Mouse (Mus musculus): ENCODE data around the gene Eya3. TPM values are rescaled to one million over a fixed set of nuclear protein-coding genes. Genes with fewer than 3 reads are reported as not detected.
A peak's percentile ranks its signal among the peaks of the same experiment; 100 is the strongest.

The Eya3 gene
- total and polyA plus RNA-seq, 2 experiments = 6.8 to 9.2 TPM

- no peak overlapping the region for H3K9ac ChIP-seq (ENCODE audit: low read depth, low read length)
- H3K79me2 ChIP-seq (ENCODE audit: control insufficient read depth, insufficient read depth, low read length) = no peaks in the 10 kb centered on the region
- 97% methylated on average over 1 of the region's 1 CpGs for WGBS
- peaks cover 18% of the 10 kb centered on the region for H3K36me3 ChIP-seq (ENCODE audit: control insufficient read depth, insufficient read depth, low read length)
- DNase-seq (ENCODE audit: extremely low read depth, low read depth, low spot score) = no peak
- H3K27me3 ChIP-seq (ENCODE audit: control insufficient read depth, insufficient read depth, low read length) = no peaks in the 10 kb centered on the region
- H3K4me1 ChIP-seq (ENCODE audit: control insufficient read depth, insufficient read depth, low read length) = no peaks in the 10 kb centered on the region
- H3K27ac ChIP-seq (replicated peaks; ENCODE audit: insufficient read depth, low read depth, low read length) = no peak overlapping the region
- H3K4me3 ChIP-seq (ENCODE audit: insufficient read depth, low read depth, low read length) = no peak overlapping the region
- no peak for TF ChIP-seq CTCF (IDR thresholded peaks at IDR 0.05; ENCODE audit: low read depth, low read length)
- TF ChIP-seq POLR2A (IDR thresholded peaks at IDR 0.05; ENCODE audit: extremely low read depth, insufficient read depth, low read length) = no peak
Measured at GRCm38 (mm10) chr4:132718251-132718650, 79.5 kb downstream of the Eya3 start.

- peaks cover 8% of the 10 kb centered on the region; the same call in 1 of the 2 replicates for H3K4me1 ChIP-seq (ENCODE audit: control insufficient read depth, insufficient read depth, low read length)
- TF ChIP-seq POLR2A (IDR thresholded peaks at IDR 0.05; ENCODE audit: extremely low read depth, insufficient read depth, low read length) = no peak
- no peaks in the 10 kb centered on the region for H3K79me2 ChIP-seq (ENCODE audit: control insufficient read depth, insufficient read depth, low read length)
- H3K27me3 ChIP-seq (ENCODE audit: control insufficient read depth, insufficient read depth, low read length) = no peaks in the 10 kb centered on the region
- no peak overlapping the region for H3K9ac ChIP-seq (ENCODE audit: low read depth, low read length)
- no peak overlapping the region for H3K4me3 ChIP-seq (ENCODE audit: insufficient read depth, low read depth, low read length)
- H3K27ac ChIP-seq (replicated peaks; ENCODE audit: insufficient read depth, low read depth, low read length) = no peak overlapping the region
- no peak for DNase-seq (ENCODE audit: extremely low read depth, low read depth, low spot score)
- 83% methylated on average over 8 of the region's 8 CpGs for WGBS
- 0 out of 2 replicates have a peak, but pooled peaks cover 1% of the 10 kb centered on the region for H3K36me3 ChIP-seq (ENCODE audit: control insufficient read depth, insufficient read depth, low read length)
Measured at GRCm38 (mm10) chr4:132728233-132728632, 89.4 kb downstream of the Eya3 start.

- Histone ChIP-seq H3K79me2 (ENCODE audit: control insufficient read depth, insufficient read depth, low read length) (no peaks in the 10 kb centered on the region), H3K4me3 (ENCODE audit: insufficient read depth, low read depth, low read length) (peak overlapping the region; percentile 55), H3K27me3 (ENCODE audit: control insufficient read depth, insufficient read depth, low read length) (no peaks in the 10 kb centered on the region), H3K9ac (ENCODE audit: low read depth, low read length) (peak overlapping the region; percentile 40), H3K27ac (replicated peaks; ENCODE audit: insufficient read depth, low read depth, low read length) (no peak overlapping the region), H3K4me1 (ENCODE audit: control insufficient read depth, insufficient read depth, low read length) (peaks cover 8% of the 10 kb centered on the region; the same call in 1 of the 2 replicates), H3K36me3 (ENCODE audit: control insufficient read depth, insufficient read depth, low read length) (no peaks in the 10 kb centered on the region)
- TF ChIP-seq CTCF (IDR thresholded peaks at IDR 0.05; ENCODE audit: low read depth, low read length) = no peak
- no peak for TF ChIP-seq POLR2A (IDR thresholded peaks at IDR 0.05; ENCODE audit: extremely low read depth, insufficient read depth, low read length)
- 48% methylated on average over 12 of the region's 12 CpGs for WGBS
- DNase-seq (ENCODE audit: extremely low read depth, low read depth, low spot score) = no peak
Measured at GRCm38 (mm10) chr4:132731616-132732015, 92.8 kb downstream of the Eya3 start.

GRCm38 (mm10) chr4:132732148-132732684 lies 93.4 kb downstream of the Eya3 start, which contains the start of gene Xkr8:
Gene Xkr8 (minus strand): TSS chr4:132732546.
- 1% methylated on average over 33 of the region's 34 CpGs for WGBS
- TF ChIP-seq POLR2A (IDR thresholded peaks at IDR 0.05; ENCODE audit: extremely low read depth, insufficient read depth, low read length) = peak; percentile 50; the same call in 1 of the 2 replicates
- peak; percentile 53 for TF ChIP-seq CTCF (IDR thresholded peaks at IDR 0.05; ENCODE audit: low read depth, low read length)
- no peaks in the 10 kb centered on the region for H3K79me2 ChIP-seq (ENCODE audit: control insufficient read depth, insufficient read depth, low read length)
- H3K4me3 ChIP-seq (ENCODE audit: insufficient read depth, low read depth, low read length) = peak within 1 kb of the TSS; percentile 55
- no peaks in the 10 kb centered on the region for H3K27me3 ChIP-seq (ENCODE audit: control insufficient read depth, insufficient read depth, low read length)
- peak; percentile 78 for DNase-seq (ENCODE audit: extremely low read depth, low read depth, low spot score)
- peaks cover 8% of the 10 kb centered on the region; the same call in 1 of the 2 replicates for H3K4me1 ChIP-seq (ENCODE audit: control insufficient read depth, insufficient read depth, low read length)
- peak within 1 kb of the TSS; percentile 40 for H3K9ac ChIP-seq (ENCODE audit: low read depth, low read length)
- H3K27ac ChIP-seq (replicated peaks; ENCODE audit: insufficient read depth, low read depth, low read length) = no peak within 1 kb of the TSS
- no peaks in the 10 kb centered on the region for H3K36me3 ChIP-seq (ENCODE audit: control insufficient read depth, insufficient read depth, low read length)

GRCm38 (mm10) chr4:132733071-132733770 lies 94.4 kb downstream of the Eya3 start:
- Histone ChIP-seq H3K27me3 (ENCODE audit: control insufficient read depth, insufficient read depth, low read length) (no peaks in the 10 kb centered on the region), H3K9ac (ENCODE audit: low read depth, low read length) (no peak overlapping the region), H3K27ac (replicated peaks; ENCODE audit: insufficient read depth, low read depth, low read length) (no peak overlapping the region), H3K4me1 (ENCODE audit: control insufficient read depth, insufficient read depth, low read length) (peaks cover 8% of the 10 kb centered on the region; the same call in 1 of the 2 replicates), H3K4me3 (ENCODE audit: insufficient read depth, low read depth, low read length) (no peak overlapping the region), H3K36me3 (ENCODE audit: control insufficient read depth, insufficient read depth, low read length) (no peaks in the 10 kb centered on the region), H3K79me2 (ENCODE audit: control insufficient read depth, insufficient read depth, low read length) (no peaks in the 10 kb centered on the region)
- no peak for TF ChIP-seq CTCF (IDR thresholded peaks at IDR 0.05; ENCODE audit: low read depth, low read length)
- no peak for TF ChIP-seq POLR2A (IDR thresholded peaks at IDR 0.05; ENCODE audit: extremely low read depth, insufficient read depth, low read length)
- no peak for DNase-seq (ENCODE audit: extremely low read depth, low read depth, low spot score)
- WGBS = 94% methylated on average over 25 of the region's 25 CpGs

DNA sequence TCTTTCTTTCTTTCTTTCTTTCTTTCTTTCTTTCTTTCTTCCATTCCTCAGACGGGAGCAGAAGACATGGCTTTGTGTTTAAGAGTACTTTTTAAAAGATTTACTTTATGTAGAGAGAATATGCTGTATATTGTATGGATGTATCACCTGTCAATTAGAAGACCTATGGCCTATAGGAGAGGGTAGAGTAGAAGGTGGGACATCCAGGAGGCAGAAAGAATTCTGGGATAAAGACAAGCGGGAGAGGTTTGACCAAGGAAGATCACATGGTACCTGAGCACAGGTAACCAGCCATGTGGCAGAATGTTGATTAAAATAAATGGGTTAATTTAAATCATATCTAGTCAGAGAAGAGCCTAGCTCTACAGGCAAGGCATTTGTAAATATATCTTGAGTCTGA lies 96.0 kb downstream of the Eya3 start:
- WGBS = 100% methylated on average over 2 of the region's 2 CpGs
- Histone ChIP-seq H3K79me2 (ENCODE audit: control insufficient read depth, insufficient read depth, low read length) (no peaks in the 10 kb centered on the region), H3K27me3 (ENCODE audit: control insufficient read depth, insufficient read depth, low read length) (no peaks in the 10 kb centered on the region), H3K4me3 (ENCODE audit: insufficient read depth, low read depth, low read length) (no peak overlapping the region), H3K9ac (ENCODE audit: low read depth, low read length) (no peak overlapping the region), H3K36me3 (ENCODE audit: control insufficient read depth, insufficient read depth, low read length) (no peaks in the 10 kb centered on the region), H3K4me1 (ENCODE audit: control insufficient read depth, insufficient read depth, low read length) (peaks cover 8% of the 10 kb centered on the region; the same call in 1 of the 2 replicates), H3K27ac (replicated peaks; ENCODE audit: insufficient read depth, low read depth, low read length) (no peak overlapping the region)
- no peak for DNase-seq (ENCODE audit: extremely low read depth, low read depth, low spot score)
- TF ChIP-seq POLR2A (IDR thresholded peaks at IDR 0.05; ENCODE audit: extremely low read depth, insufficient read depth, low read length) = no peak
- no peak for TF ChIP-seq CTCF (IDR thresholded peaks at IDR 0.05; ENCODE audit: low read depth, low read length)
